Mouse (Mus musculus): ENCODE data around the gene Hoxa5. TPM values are rescaled to one million over a fixed set of nuclear protein-coding genes. Genes with fewer than 3 reads are reported as not detected.

Hoxa5 gene
- polyA plus RNA-seq, 1 experiment from 2014 or later = 48.7 TPM

- no peak for ATAC-seq (ENCODE audit: borderline replicate concordance, extremely low read depth, low FRiP score, low TSS enrichment)
- H3K4me1 ChIP-seq = peaks cover 20% of the 10 kb centered on the region
- no peaks in the 10 kb centered on the region for H3K9me3 ChIP-seq
- H3K9ac ChIP-seq = no peak within 1 kb of the TSS
- no peaks in the 10 kb centered on the region for H3K36me3 ChIP-seq
- H3K4me3 ChIP-seq = 0 out of 2 replicates have a peak within 1 kb of the TSS, but pooled peaks have one; percentile 8
- no peak within 1 kb of the TSS for H3K27ac ChIP-seq
- H3K27me3 ChIP-seq = peaks cover 97% of the 10 kb centered on the region
- H3K4me2 ChIP-seq = no peak within 1 kb of the TSS
- 1% methylated on average over 19 of the region's 36 CpGs for WGBS
Observed at GRCm38 (mm10) chr6:52230516-52231165, 26.3 kb upstream of the Hoxa5 start, which contains the start of gene Hoxa9. Gene Hoxa9 (minus strand): TSS chr6:52231089.

GRCm38 (mm10) chr6:52229558-52230416 is 25.4 kb upstream of the Hoxa5 start:
- Histone ChIP-seq H3K9me3 (no peaks in the 10 kb centered on the region), H3K4me2 (no peak overlapping the region), H3K4me1 (peaks cover 22% of the 10 kb centered on the region), H3K27ac (no peak overlapping the region), H3K27me3 (peaks cover 97% of the 10 kb centered on the region), H3K9ac (no peak overlapping the region), H3K4me3 (no peak overlapping the region), H3K36me3 (no peaks in the 10 kb centered on the region)
- 3% methylated on average over 44 of the region's 44 CpGs for WGBS
- no peak for ATAC-seq (ENCODE audit: borderline replicate concordance, extremely low read depth, low FRiP score, low TSS enrichment)

- Histone ChIP-seq H3K4me1 (peaks cover 13% of the 10 kb centered on the region), H3K4me3 (no peak overlapping the region), H3K27ac (no peak overlapping the region), H3K9me3 (no peaks in the 10 kb centered on the region), H3K27me3 (peaks cover 97% of the 10 kb centered on the region), H3K9ac (no peak overlapping the region), H3K4me2 (no peak overlapping the region), H3K36me3 (no peaks in the 10 kb centered on the region)
- no peak for ATAC-seq (ENCODE audit: borderline replicate concordance, extremely low read depth, low FRiP score, low TSS enrichment)
- WGBS = 2% methylated on average over 38 of the region's 38 CpGs
Observed at GRCm38 (mm10) chr6:52228475-52229465, 24.4 kb upstream of the Hoxa5 start.

GRCm38 (mm10) chr6:52227470-52228222 is 23.3 kb upstream of the Hoxa5 start:
- Histone ChIP-seq H3K27me3 (peaks cover 97% of the 10 kb centered on the region), H3K9me3 (no peaks in the 10 kb centered on the region), H3K36me3 (no peaks in the 10 kb centered on the region), H3K9ac (no peak overlapping the region), H3K4me2 (no peak overlapping the region), H3K27ac (no peak overlapping the region), H3K4me3 (no peak overlapping the region), H3K4me1 (peaks cover 12% of the 10 kb centered on the region)
- no peak for ATAC-seq (ENCODE audit: borderline replicate concordance, extremely low read depth, low FRiP score, low TSS enrichment)
- 6% methylated on average over 11 of the region's 11 CpGs for WGBS

- H3K4me1 ChIP-seq = peaks cover 17% of the 10 kb centered on the region
- H3K4me3 ChIP-seq = 0 out of 2 replicates have a peak overlapping the region, but pooled peaks have one; percentile 21
- WGBS = 4% methylated on average over 26 of the region's 26 CpGs
- 0 out of 2 replicates have a peak overlapping the region, but pooled peaks have one; percentile 41 for H3K4me2 ChIP-seq
- peaks cover 97% of the 10 kb centered on the region for H3K27me3 ChIP-seq
- H3K36me3 ChIP-seq = no peaks in the 10 kb centered on the region
- no peak overlapping the region for H3K9ac ChIP-seq
- no peak overlapping the region for H3K27ac ChIP-seq
- H3K9me3 ChIP-seq = no peaks in the 10 kb centered on the region
- ATAC-seq (ENCODE audit: borderline replicate concordance, extremely low read depth, low FRiP score, low TSS enrichment) = no peak
Observed at GRCm38 (mm10) chr6:52226569-52227257, 22.3 kb upstream of the Hoxa5 start.

- peak overlapping the region; percentile 21 for H3K4me3 ChIP-seq
- WGBS = 1% methylated on average over 68 of the region's 69 CpGs
- no peak for ATAC-seq (ENCODE audit: borderline replicate concordance, extremely low read depth, low FRiP score, low TSS enrichment)
- H3K4me2 ChIP-seq = peak overlapping the region; percentile 41
- no peaks in the 10 kb centered on the region for H3K9me3 ChIP-seq
- H3K27me3 ChIP-seq = peaks cover 98% of the 10 kb centered on the region
- H3K4me1 ChIP-seq = peaks cover 22% of the 10 kb centered on the region
- no peaks in the 10 kb centered on the region for H3K36me3 ChIP-seq
- no peak overlapping the region for H3K9ac ChIP-seq
- no peak overlapping the region for H3K27ac ChIP-seq
Observed at GRCm38 (mm10) chr6:52225612-52226568, 21.5 kb upstream of the Hoxa5 start.

- Histone ChIP-seq H3K4me2 (peak overlapping the region; percentile 41), H3K4me1 (peaks cover 19% of the 10 kb centered on the region), H3K9ac (no peak overlapping the region), H3K27me3 (peaks cover 98% of the 10 kb centered on the region), H3K9me3 (no peaks in the 10 kb centered on the region), H3K27ac (no peak overlapping the region), H3K36me3 (no peaks in the 10 kb centered on the region), H3K4me3 (peak overlapping the region; percentile 21; the same call in 1 of the 2 replicates)
- no peak for ATAC-seq (ENCODE audit: borderline replicate concordance, extremely low read depth, low FRiP score, low TSS enrichment)
- WGBS = 2% methylated on average over 36 of the region's 36 CpGs
Observed at GRCm38 (mm10) chr6:52224895-52225611, 20.7 kb upstream of the Hoxa5 start.

- Histone ChIP-seq H3K9ac (no peak overlapping the region), H3K9me3 (no peaks in the 10 kb centered on the region), H3K4me3 (no peak overlapping the region), H3K27me3 (peaks cover 98% of the 10 kb centered on the region), H3K36me3 (no peaks in the 10 kb centered on the region), H3K4me2 (no peak overlapping the region), H3K27ac (no peak overlapping the region), H3K4me1 (peaks cover 19% of the 10 kb centered on the region)
- ATAC-seq (ENCODE audit: borderline replicate concordance, extremely low read depth, low FRiP score, low TSS enrichment) = no peak
- WGBS = 18% methylated on average over 24 of the region's 24 CpGs
Observed at GRCm38 (mm10) chr6:52223939-52224760, 19.8 kb upstream of the Hoxa5 start.

GRCm38 (mm10) chr6:52222729-52223128 is 18.3 kb upstream of the Hoxa5 start:
- H3K9ac ChIP-seq = no peak overlapping the region
- H3K4me2 ChIP-seq = no peak overlapping the region
- H3K9me3 ChIP-seq = no peaks in the 10 kb centered on the region
- WGBS = 47% methylated on average over 13 of the region's 13 CpGs
- H3K4me1 ChIP-seq = peaks cover 20% of the 10 kb centered on the region
- H3K27ac ChIP-seq = no peak overlapping the region
- H3K27me3 ChIP-seq = peaks cover 99% of the 10 kb centered on the region
- no peak overlapping the region for H3K4me3 ChIP-seq
- no peak for ATAC-seq (ENCODE audit: borderline replicate concordance, extremely low read depth, low FRiP score, low TSS enrichment)
- no peaks in the 10 kb centered on the region for H3K36me3 ChIP-seq

Measured in lung, embryonic 15.5 days (tissue).